ENCODE assay signal across 36 mouse cellular contexts in genomic region chr5:37730781-37731180, GRCm38 (mm10). TPM values are rescaled to one million over a fixed set of nuclear protein-coding genes. Genes with fewer than 3 reads are reported as not detected.
DNase-seq lines count a peak whose midpoint lies in the region; ATAC-seq lines count a peak whose summit lies in the region.
"Had no signal": no experiment of that assay in that cellular context is flagged by ENCODE, and none has a peak within 500 bp of the region (broad histone marks: within the 10 kb centered on the region; RNA-seq: fewer than 3 reads in every experiment).

No protein-coding gene starts in this region.

- no peaks in the 10 kb centered on the region for H3K36me3 ChIP-seq in limb, embryonic 13.5 days
- no peaks in the 10 kb centered on the region for H3K36me3 ChIP-seq in limb, embryonic 10.5 days
- H3K36me3 ChIP-seq: embryonic facial prominence, embryonic 12.5 days; hindbrain, embryonic 13.5 days; limb, embryonic 12.5 days; liver, embryonic 13.5 days had no signal

- no peak overlapping the region for H3K4me2 ChIP-seq in limb, embryonic 13.5 days (replicated peaks)
- H3K4me2 ChIP-seq: embryonic facial prominence, embryonic 12.5 days; hindbrain, embryonic 13.5 days; limb, embryonic 12.5 days; liver, embryonic 13.5 days had no signal

- WGBS in limb, embryonic 13.5 days = 82% methylated on average over 2 of the region's 2 CpGs
- WGBS in limb, embryonic 10.5 days = 92% methylated on average over 2 of the region's 2 CpGs

- no peak overlapping the region for H3K9ac ChIP-seq in limb, embryonic 13.5 days
- H3K9ac ChIP-seq: embryonic facial prominence, embryonic 12.5 days; hindbrain, embryonic 13.5 days; limb, embryonic 12.5 days; liver, embryonic 13.5 days had no signal

- H3K27me3 ChIP-seq in limb, embryonic 13.5 days = peaks cover 8% of the 10 kb centered on the region; the same call in 1 of the 2 replicates
- no peaks in the 10 kb centered on the region for H3K27me3 ChIP-seq in limb, embryonic 10.5 days (ENCODE audit: low read depth, poor library complexity, severe bottlenecking)
- H3K27me3 ChIP-seq: embryonic facial prominence, embryonic 12.5 days; hindbrain, embryonic 13.5 days; liver, embryonic 13.5 days had no signal

- peak; percentile 48; the same call in 1 of the 2 replicates for ATAC-seq in limb, embryonic 13.5 days (ENCODE audit: low FRiP score, low read depth)
- no peak for ATAC-seq in cerebellum, adult (ENCODE audit: insufficient number of reproducible peaks, low FRiP score, low TSS enrichment)
- ATAC-seq: activated CD4-positive, CD25-positive, alpha-beta regulatory T cell, adult 4 months; forebrain, embryonic 14.5 days; intestine, embryonic 16.5 days had no signal

- no peaks in the 10 kb centered on the region for H3K9me3 ChIP-seq in limb, embryonic 13.5 days
- H3K9me3 ChIP-seq in limb, embryonic 10.5 days (replicated peaks) = no peaks in the 10 kb centered on the region
- H3K9me3 ChIP-seq: hindbrain, embryonic 13.5 days; limb, embryonic 12.5 days; liver, embryonic 13.5 days had no signal

- DNase-seq in gastrocnemius, adult 18-20 months (ENCODE audit: low spot score) = peak; percentile 61
- no peak for DNase-seq in gastrocnemius, postnatal 10 days
- no peak for DNase-seq in limb, embryonic 10.5 days (ENCODE audit: low spot score)
- peak; percentile 18 for DNase-seq in heart, postnatal 4 days
- no peak for DNase-seq in layer of hippocampus, postnatal 14 days (ENCODE audit: low spot score in 2 of 2)
- no peak for DNase-seq in kidney, postnatal 10 days
- DNase-seq: adrenal gland, adult 8-10 months; cerebellum, adult 11-12 months; cerebellum, adult 9-11 months; embryo, embryonic 11 days; kidney, adult 8-10 months; liver, embryonic 13.5 days; lung, adult 2 months; lung, postnatal 10 days; midbrain, embryonic 14.5 days; retina, postnatal 1 day; right cerebral cortex, postnatal 14 days; spleen, adult 18-20 months; thymus, adult 18-20 months; thymus, postnatal 36 days had no signal

- H3K4me3 ChIP-seq in limb, embryonic 13.5 days = no peak overlapping the region
- H3K4me3 ChIP-seq in limb, embryonic 10.5 days = no peak overlapping the region
- H3K4me3 ChIP-seq: embryonic facial prominence, embryonic 12.5 days; hindbrain, embryonic 13.5 days; limb, embryonic 12.5 days; liver, embryonic 13.5 days had no signal

- H3K27ac ChIP-seq in limb, embryonic 13.5 days = no peak overlapping the region
- no peak overlapping the region for H3K27ac ChIP-seq in limb, embryonic 10.5 days
- H3K27ac ChIP-seq: embryonic facial prominence, embryonic 12.5 days; hindbrain, embryonic 13.5 days; kidney, postnatal 0 days; limb, embryonic 12.5 days; liver, embryonic 13.5 days; macrophage had no signal

- peaks cover 15% of the 10 kb centered on the region for H3K4me1 ChIP-seq in limb, embryonic 13.5 days
- peaks cover 8% of the 10 kb centered on the region for H3K4me1 ChIP-seq in limb, embryonic 10.5 days
- H3K4me1 ChIP-seq: hindbrain, embryonic 13.5 days; liver, embryonic 13.5 days had no signal

RNA-seq across cellular contexts. Expression of gene Cytl1, which starts 4.5 kb away (rescaled TPM):
- total RNA-seq in gastrocnemius, adult 18-20 months (2021) = 1 to 10 TPM; 3.3 to 4.8 TPM
- under 1 TPM; 0.92 to 0.93 TPM for total RNA-seq in gastrocnemius, postnatal 10 days (2021)
- 109 and 118 TPM in 2 replicates for polyA plus RNA-seq in limb, embryonic 13.5 days (2015; fragmentation: Nextera tagmentation; extraction: Ambion mirVana)
- polyA plus RNA-seq in limb, embryonic 10.5 days (2016; fragmentation: Nextera tagmentation; extraction: Ambion mirVana) = 0.20 and 0.69 TPM in 2 replicates
- total RNA-seq in heart, postnatal 4 days (2021) = 1 to 10 TPM; 9.4 to 9.5 TPM
- under 1 TPM in 1 of 2 experiments, not detected in 1; 0.92 TPM for total RNA-seq in layer of hippocampus, postnatal 14 days (2021)
- total RNA-seq: CH12.LX; ES-E14; megakaryocyte-erythroid progenitor cell, adult 5-6 weeks; monocyte, adult 5-6 weeks had no signal
- polyA plus RNA-seq: activated CD4-positive, CD25-positive, alpha-beta regulatory T cell, adult 4 months; C2C12; forebrain, embryonic 14.5 days; liver, embryonic 13.5 days; macrophage; midbrain, embryonic 14.5 days had no signal

RNA-seq across cellular contexts. Expression of gene Stk32b, which starts 13.8 kb away (rescaled TPM):
- under 1 TPM; 0.09 to 0.12 TPM for total RNA-seq in gastrocnemius, adult 18-20 months (2021)
- total RNA-seq in gastrocnemius, postnatal 10 days (2021) = under 1 TPM; 0.14 to 0.16 TPM
- polyA plus RNA-seq in limb, embryonic 13.5 days (2015; fragmentation: Nextera tagmentation; extraction: Ambion mirVana) = 7.2 and 7.6 TPM in 2 replicates
- 0.05 and 0.18 TPM in 2 replicates for polyA plus RNA-seq in limb, embryonic 10.5 days (2016; fragmentation: Nextera tagmentation; extraction: Ambion mirVana)
- total RNA-seq in heart, postnatal 4 days (2021) = under 1 TPM; 0.21 to 0.41 TPM
- total RNA-seq in layer of hippocampus, postnatal 14 days (2021) = 1 to 10 TPM; 7.5 to 8.1 TPM
- total RNA-seq: CH12.LX; megakaryocyte-erythroid progenitor cell, adult 5-6 weeks; monocyte, adult 5-6 weeks had no signal
- polyA plus RNA-seq: activated CD4-positive, CD25-positive, alpha-beta regulatory T cell, adult 4 months; C2C12; large intestine, adult 2 months; macrophage had no signal

Comparison
In these comparisons a context has a peak if more than half of its experiments do, and no peak if none do; other contexts are left out.
1. DNase-seq: peak in gastrocnemius, adult 18-20 months (single experiment) and heart, postnatal 4 days (single experiment); none in gastrocnemius, postnatal 10 days (single experiment), limb, embryonic 10.5 days (single experiment), layer of hippocampus, postnatal 14 days (0 of 2) and kidney, postnatal 10 days (single experiment).
2. RNA of gene Stk32b, which starts 13.8 kb away (total RNA-seq): 7.5 to 8.1 TPM in layer of hippocampus, postnatal 14 days; 0.21 to 0.41 TPM in heart, postnatal 4 days, 0.14 to 0.16 TPM in gastrocnemius, postnatal 10 days and 0.09 to 0.12 TPM in gastrocnemius, adult 18-20 months; every median in the first group is over 4 times any median in the second.